8 mouse cellular contexts compared by ENCODE assay signal in the genomic region with DNA sequence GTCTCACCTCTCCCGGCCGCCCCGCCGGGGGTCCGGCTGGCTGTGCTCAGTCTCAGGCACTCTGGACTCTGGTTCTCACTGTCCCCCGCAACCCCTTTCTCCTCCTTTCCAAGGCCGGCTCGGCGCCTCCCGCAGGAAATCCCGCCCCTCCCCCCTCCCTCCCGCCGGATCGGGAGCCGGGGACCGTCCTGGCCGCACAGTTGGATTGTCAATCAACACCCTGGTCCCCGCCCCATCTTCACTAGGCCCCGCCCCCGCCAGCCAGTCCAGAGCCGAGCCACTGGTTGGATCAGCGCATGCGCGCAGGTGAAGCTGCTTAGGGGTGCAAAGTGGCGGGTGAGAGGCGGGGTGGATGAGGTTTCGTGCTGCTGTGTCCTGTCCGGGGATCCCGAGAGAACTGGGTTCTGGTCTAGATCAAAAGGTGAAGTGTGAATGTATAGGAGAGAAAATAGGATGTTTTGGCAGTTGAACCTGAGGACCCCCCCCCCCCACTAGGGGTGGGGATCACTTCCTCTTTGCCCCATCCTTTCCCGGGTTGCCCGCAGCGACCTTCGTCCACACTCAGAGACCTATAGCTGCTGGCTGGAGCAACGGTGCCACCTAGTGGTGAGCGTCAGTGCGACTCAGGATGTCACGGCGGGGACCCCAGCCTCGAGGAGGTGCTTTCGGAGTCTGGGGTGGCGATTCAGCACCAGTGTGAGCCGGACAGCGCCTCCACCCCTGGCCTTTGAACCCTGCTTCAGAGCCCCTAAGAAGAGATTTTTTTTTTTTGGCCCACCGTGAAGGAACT. TPM values are rescaled to one million over a fixed set of nuclear protein-coding genes. Genes with fewer than 3 reads are reported as not detected.
DNase-seq lines count a peak whose midpoint lies in the region; ATAC-seq lines count a peak whose summit lies in the region.

A gene (minus strand): TSS at position 133 of the 790 bp plus-strand sequence.

- H3K27ac ChIP-seq in hindbrain, embryonic 15.5 days (replicated peaks) = peak within 1 kb of the TSS; percentile 61

- peak within 1 kb of the TSS; percentile 59 for H3K4me3 ChIP-seq in hindbrain, embryonic 15.5 days

- WGBS in hindbrain, embryonic 15.5 days = 0% methylated on average over 39 of the region's 44 CpGs

- peak within 1 kb of the TSS; percentile 85 for H3K4me2 ChIP-seq in hindbrain, embryonic 15.5 days

- peak within 1 kb of the TSS; percentile 57 for H3K9ac ChIP-seq in hindbrain, embryonic 15.5 days

- DNase-seq in R1 (ENCODE audit: low read depth, low spot score) = peak; percentile 97
- DNase-seq in cerebellum, postnatal 25 days = peak; percentile 94 to 98
- peak; percentile 87 to 88 for DNase-seq in frontal cortex, postnatal 36 days (ENCODE audit: low spot score in 2 of 2)
- peak; percentile 85 for DNase-seq in left cerebral cortex, adult 11 months (ENCODE audit: low spot score)
- DNase-seq in lung, postnatal 4 days = peak; percentile 97
- peak; percentile 93 for DNase-seq in retina, postnatal 7 days (ENCODE audit: low read depth, low spot score)
- DNase-seq in urinary bladder, adult 2 months (ENCODE audit: low spot score) = peak; percentile 93

- H3K9me3 ChIP-seq in hindbrain, embryonic 15.5 days = no peaks in the 10 kb centered on the region

- no peaks in the 10 kb centered on the region for H3K27me3 ChIP-seq in hindbrain, embryonic 15.5 days

- ATAC-seq in hindbrain, embryonic 15.5 days (ENCODE audit: low FRiP score, low read depth) = peak; percentile 88

- peaks cover 65% of the 10 kb centered on the region for H3K4me1 ChIP-seq in hindbrain, embryonic 15.5 days (replicated peaks)

- peaks cover 9% of the 10 kb centered on the region for H3K36me3 ChIP-seq in hindbrain, embryonic 15.5 days

RNA-seq across cellular contexts. Expression of the gene that starts here (rescaled TPM):
- polyA plus RNA-seq in hindbrain, embryonic 15.5 days (2015; fragmentation: Nextera tagmentation; extraction: Ambion mirVana) = 9.9 and 12.2 TPM in 2 replicates
- polyA plus RNA-seq in urinary bladder, adult 2 months (2012; rRNA removed) = 20.6 and 25.2 TPM in 2 replicates

Comparison
In these comparisons a context has a peak if more than half of its experiments do, and no peak if none do; other contexts are left out.
1. Peak in every context shown above with its lines: DNase-seq, ATAC-seq, H3K4me3 ChIP-seq and H3K27ac ChIP-seq.